Mouse (Mus musculus): Measurements from ENCODE around the gene Teddm2. TPM values are rescaled to one million over a fixed set of nuclear protein-coding genes. Genes with fewer than 3 reads are reported as not detected.
"Not testable (repeated sequence)": the region's sequence is repeated elsewhere in the genome, so short reads cannot be mapped to it uniquely, and the experiment has no call there.

The Teddm2 gene
- polyA plus RNA-seq, 1 experiment from 2014 or later = 1.4 TPM

GRCm38 (mm10) chr1:153900381-153900780 lies 353 bp upstream of the Teddm2 start:
- Histone ChIP-seq H3K4me1 (peaks cover 32% of the 10 kb centered on the region), H3K36me3 (replicated peaks) (peaks cover 22% of the 10 kb centered on the region; the same call in 1 of the 2 replicates), H3K4me3 (peak overlapping the region; percentile 70), H3K27ac (peak overlapping the region; percentile 96), H3K27me3 (replicated peaks) (no peaks in the 10 kb centered on the region), H3K4me2 (peak overlapping the region; percentile 82), H3K9ac (peak overlapping the region; percentile 90), H3K9me3 (no peaks in the 10 kb centered on the region)
- ATAC-seq (replicated peaks) = peak; percentile 69
- WGBS = under 1% methylated on average over 36 of the region's 36 CpGs

GRCm38 (mm10) chr1:153898989-153899730 lies 868 bp downstream of the Teddm2 start:
- WGBS = 12% methylated on average over 22 of the region's 22 CpGs
- Histone ChIP-seq H3K4me1 (peaks cover 35% of the 10 kb centered on the region), H3K4me2 (peak overlapping the region; percentile 82), H3K27me3 (replicated peaks) (no peaks in the 10 kb centered on the region), H3K9ac (peak overlapping the region; percentile 90), H3K9me3 (no peaks in the 10 kb centered on the region), H3K27ac (peak overlapping the region; percentile 96), H3K36me3 (replicated peaks) (peaks cover 10% of the 10 kb centered on the region; the same call in 1 of the 2 replicates), H3K4me3 (peak overlapping the region; percentile 70)
- peak; percentile 61 for ATAC-seq (replicated peaks)

- no peak for ATAC-seq (replicated peaks)
- 78% methylated on average over 8 of the region's 8 CpGs for WGBS
- Histone ChIP-seq H3K27ac (no peak overlapping the region), H3K9ac (no peak overlapping the region), H3K4me2 (no peak overlapping the region), H3K36me3 (replicated peaks) (no peaks in the 10 kb centered on the region), H3K4me3 (no peak overlapping the region), H3K4me1 (peaks cover 20% of the 10 kb centered on the region), H3K9me3 (no peaks in the 10 kb centered on the region), H3K27me3 (replicated peaks) (no peaks in the 10 kb centered on the region)
Measured at GRCm38 (mm10) chr1:153897196-153897595, 2.8 kb downstream of the Teddm2 start.

DNA sequence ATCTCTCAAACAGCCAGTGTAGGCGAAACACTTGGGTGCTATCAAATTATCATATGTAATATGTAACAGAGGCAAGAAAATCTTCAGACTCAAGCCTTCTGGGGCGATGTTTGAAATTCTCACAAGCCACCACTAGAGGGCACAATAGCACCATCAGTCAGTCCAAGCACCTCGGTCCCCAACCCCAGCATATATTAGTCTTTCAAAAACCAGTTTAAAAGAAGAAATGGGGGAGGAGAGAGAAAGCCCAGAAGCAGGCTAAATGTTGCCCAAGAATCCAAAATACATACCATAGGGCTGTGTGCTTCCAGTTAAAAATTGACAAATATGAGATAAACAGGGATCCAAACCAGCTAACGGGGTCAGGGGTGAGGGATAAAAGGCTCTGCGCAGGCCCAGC lies 5.0 kb downstream of the Teddm2 start:
- H3K9ac ChIP-seq = no peak overlapping the region
- no peaks in the 10 kb centered on the region for H3K27me3 ChIP-seq (replicated peaks)
- no peaks in the 10 kb centered on the region for H3K36me3 ChIP-seq (replicated peaks)
- no peak for ATAC-seq (replicated peaks)
- WGBS = 32% methylated on average over 5 of the region's 5 CpGs
- no peak overlapping the region for H3K4me3 ChIP-seq
- no peak overlapping the region for H3K4me2 ChIP-seq
- H3K9me3 ChIP-seq = no peaks in the 10 kb centered on the region
- H3K4me1 ChIP-seq = peaks cover 7% of the 10 kb centered on the region
- no peak overlapping the region for H3K27ac ChIP-seq

- Histone ChIP-seq H3K9me3 (no peaks in the 10 kb centered on the region), H3K36me3 (replicated peaks) (no peaks in the 10 kb centered on the region), H3K9ac (no peak overlapping the region), H3K4me3 (no peak overlapping the region), H3K27me3 (replicated peaks) (no peaks in the 10 kb centered on the region), H3K4me2 (no peak overlapping the region), H3K4me1 (peaks cover 7% of the 10 kb centered on the region), H3K27ac (no peak overlapping the region)
- WGBS = 64% methylated on average over 8 of the region's 8 CpGs
- no peak for ATAC-seq (replicated peaks)
Measured at GRCm38 (mm10) chr1:153894201-153894893, 5.7 kb downstream of the Teddm2 start.

- Histone ChIP-seq H3K27ac (no peak overlapping the region), H3K4me2 (no peak overlapping the region), H3K9ac (no peak overlapping the region), H3K36me3 (replicated peaks) (no peaks in the 10 kb centered on the region), H3K4me3 (no peak overlapping the region), H3K27me3 (replicated peaks) (no peaks in the 10 kb centered on the region), H3K4me1 (peaks cover 5% of the 10 kb centered on the region), H3K9me3 (no peaks in the 10 kb centered on the region)
- 80% methylated on average over 2 of the region's 2 CpGs for WGBS
- no peak for ATAC-seq (replicated peaks)
Measured at GRCm38 (mm10) chr1:153893746-153894145, 6.3 kb downstream of the Teddm2 start.

- no peaks in the 10 kb centered on the region for H3K9me3 ChIP-seq
- no peak within 1 kb of the TSS for H3K4me3 ChIP-seq
- H3K9ac ChIP-seq = no peak within 1 kb of the TSS
- H3K4me1 ChIP-seq = peaks cover 4% of the 10 kb centered on the region; the same call in 1 of the 2 replicates
- H3K36me3 ChIP-seq (replicated peaks) = no peaks in the 10 kb centered on the region
- H3K4me2 ChIP-seq = no peak within 1 kb of the TSS
- no peak for ATAC-seq (replicated peaks)
- no peak within 1 kb of the TSS for H3K27ac ChIP-seq
- WGBS = 80% methylated on average over 4 of the region's 4 CpGs
- H3K27me3 ChIP-seq (replicated peaks) = no peaks in the 10 kb centered on the region
Measured at GRCm38 (mm10) chr1:153891442-153891841, 8.6 kb downstream of the Teddm2 start, which contains the start of gene Teddm1a. Gene Teddm1a (plus strand): TSS chr1:153891742.

DNA sequence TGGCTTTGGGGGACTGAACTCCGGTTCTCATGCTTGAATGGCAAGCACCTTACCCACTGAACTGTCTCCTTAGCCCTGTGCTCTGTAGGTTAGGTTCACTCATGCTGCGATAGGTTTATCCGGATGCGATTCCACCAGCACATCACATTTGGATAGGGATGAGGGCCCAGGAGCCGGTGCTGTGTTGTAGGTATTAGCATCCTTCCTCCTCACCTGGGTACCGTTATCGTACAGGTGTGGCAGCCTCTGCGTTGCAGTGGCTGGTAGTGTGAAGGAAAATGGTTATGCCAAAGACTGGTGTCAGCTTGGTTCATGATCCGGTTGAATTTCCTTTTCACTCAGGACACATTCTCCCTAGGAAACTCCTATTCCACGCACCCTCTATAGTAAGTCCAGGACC lies 9.9 kb downstream of the Teddm2 start:
- Histone ChIP-seq H3K9ac (no peak overlapping the region), H3K9me3 (no peaks in the 10 kb centered on the region), H3K4me3 (no peak overlapping the region), H3K27ac (no peak overlapping the region), H3K4me2 (no peak overlapping the region), H3K4me1 (peaks cover 5% of the 10 kb centered on the region; the same call in 1 of the 2 replicates), H3K36me3 (replicated peaks) (no peaks in the 10 kb centered on the region), H3K27me3 (replicated peaks) (no peaks in the 10 kb centered on the region)
- WGBS = 95% methylated on average over 10 of the region's 10 CpGs
- ATAC-seq (replicated peaks) = no peak

DNA sequence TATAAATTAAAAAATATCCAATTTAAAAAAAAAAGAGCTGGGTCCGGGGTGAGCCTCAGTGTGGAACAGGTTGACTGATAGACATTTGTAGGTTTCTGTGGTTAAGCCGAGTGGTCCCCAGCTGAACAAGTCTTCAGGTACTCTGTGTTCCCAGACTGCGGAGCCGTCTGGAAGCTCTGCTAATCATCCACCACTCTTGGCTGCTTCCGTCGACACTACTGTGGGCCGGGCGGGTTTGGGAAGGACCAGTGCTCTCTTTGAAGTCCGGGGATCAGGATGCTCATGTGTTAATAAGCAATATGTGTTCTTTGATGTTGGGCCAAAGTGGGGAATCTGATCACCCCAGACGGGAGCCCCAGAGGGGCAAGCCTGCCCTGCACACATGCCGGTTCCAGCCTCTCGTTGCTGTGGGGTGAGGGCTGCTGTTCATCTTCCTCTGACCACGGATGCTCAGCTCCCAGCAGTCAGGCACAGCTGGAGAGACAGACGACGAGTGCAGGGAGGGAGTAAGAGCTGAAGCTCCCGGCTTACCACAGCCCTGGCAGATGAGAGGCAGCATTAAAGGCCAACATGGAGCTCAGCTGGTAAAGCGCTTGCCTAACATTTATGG lies 13.9 kb downstream of the Teddm2 start:
- 33% methylated on average over 17 of the region's 17 CpGs for WGBS
- Histone ChIP-seq H3K9ac (no peak overlapping the region), H3K4me3 (no peak overlapping the region), H3K27ac (peak overlapping the region; percentile 46), H3K9me3 (no peaks in the 10 kb centered on the region), H3K36me3 (replicated peaks) (no peaks in the 10 kb centered on the region), H3K27me3 (replicated peaks) (no peaks in the 10 kb centered on the region), H3K4me1 (0 out of 2 replicates have a peak, but pooled peaks cover 4% of the 10 kb centered on the region), H3K4me2 (no peak overlapping the region)
- peak; percentile 80 for ATAC-seq (replicated peaks)

GRCm38 (mm10) chr1:153880391-153880790 lies 19.6 kb downstream of the Teddm2 start:
- not testable (repeated sequence) for H3K4me2 ChIP-seq; ATAC-seq (replicated peaks); H3K4me3 ChIP-seq; H3K9ac ChIP-seq; H3K27ac ChIP-seq; H3K4me1 ChIP-seq; H3K36me3 ChIP-seq (replicated peaks); H3K9me3 ChIP-seq; H3K27me3 ChIP-seq (replicated peaks)
- WGBS = 96% methylated on average over 17 of the region's 17 CpGs

GRCm38 (mm10) chr1:153874045-153874444 lies 26.0 kb downstream of the Teddm2 start, which contains the start of gene Teddm1b:
Gene Teddm1b (plus strand): TSS chr1:153874345.
- WGBS = 87% methylated on average over 6 of the region's 6 CpGs
- Histone ChIP-seq H3K4me2 (no peak within 1 kb of the TSS), H3K27me3 (replicated peaks) (no peaks in the 10 kb centered on the region), H3K4me1 (no peaks in the 10 kb centered on the region), H3K27ac (no peak within 1 kb of the TSS), H3K9ac (no peak within 1 kb of the TSS), H3K36me3 (replicated peaks) (no peaks in the 10 kb centered on the region), H3K9me3 (no peaks in the 10 kb centered on the region), H3K4me3 (no peak within 1 kb of the TSS)
- no peak for ATAC-seq (replicated peaks)

DNA sequence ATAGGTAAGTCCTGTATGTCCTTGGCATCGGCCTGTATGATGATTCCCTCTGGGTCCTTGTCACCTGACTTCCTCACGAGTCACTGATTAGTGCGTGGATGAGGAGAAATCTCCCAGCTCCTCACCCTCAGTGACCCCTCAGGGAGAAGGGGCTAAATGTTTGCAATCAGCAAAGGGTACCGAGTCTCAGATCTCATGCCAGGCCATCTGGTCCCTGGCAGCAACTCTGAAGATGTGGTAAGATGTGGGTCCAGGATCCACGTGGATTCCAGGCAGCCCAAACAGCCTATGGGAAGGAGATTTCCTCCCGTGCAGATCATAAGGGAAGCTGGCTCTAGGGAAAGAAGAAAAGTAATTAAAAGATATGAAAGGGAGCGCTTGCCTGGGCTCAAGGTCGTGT lies 44.1 kb downstream of the Teddm2 start:
- Histone ChIP-seq H3K9ac (no peak overlapping the region), H3K4me2 (no peak overlapping the region), H3K4me3 (no peak overlapping the region), H3K36me3 (replicated peaks) (no peaks in the 10 kb centered on the region), H3K4me1 (no peaks in the 10 kb centered on the region), H3K27ac (no peak overlapping the region), H3K9me3 (no peaks in the 10 kb centered on the region), H3K27me3 (replicated peaks) (no peaks in the 10 kb centered on the region)
- ATAC-seq (replicated peaks) = no peak
- 72% methylated on average over 8 of the region's 8 CpGs for WGBS

Data from midbrain, embryonic 15.5 days (tissue).